Mouse (Mus musculus) liver, embryonic 14.5 days (tissue): Measurements from ENCODE around the gene C1ra. TPM values are rescaled to one million over a fixed set of nuclear protein-coding genes. Genes with fewer than 3 reads are reported as not detected.
A peak's percentile ranks its signal among the peaks of the same experiment; 100 is the strongest.

Experiments used
- ATAC-seq: fragments of 200-750 bp; cut with Nextera tagmentation; 2 replicates; pipeline ENCODE4 v1.8.0; 2017; ENCODE audit warnings: moderate number of reproducible peaks, mild to moderate bottlenecking, moderate library complexity; ENCODE audit not compliant: insufficient read depth
- DNase-seq, 3 experiments: peaks; one replicate each; pipeline ENCODE4 v3.0.0-alpha.2; 2012 to 2013; ENCODE audit warnings: low read depth in 3 of 3, low spot score in 3 of 3
- H3K27ac ChIP-seq: fragments of 300-500 bp; sonication (generic); 2 replicates; pipeline ENCODE4 v1.5.1; 2014; ENCODE audit warnings: moderate library complexity, mild to moderate bottlenecking, control low read depth, inconsistent platforms
- H3K27me3 ChIP-seq: fragments of 300-500 bp; sonication (generic); 2 replicates; pipeline ENCODE4 v1.6.1; 2014; ENCODE audit warnings: mild to moderate bottlenecking, low read length, moderate library complexity; ENCODE audit not compliant: control insufficient read depth, insufficient read depth
- H3K36me3 ChIP-seq: fragments of 300-500 bp; sonication (generic); replicated peaks from 2 replicates; pipeline ENCODE4 v1.6.1; 2014; ENCODE audit warnings: low read depth; ENCODE audit not compliant: control insufficient read depth, insufficient read depth
- H3K4me1 ChIP-seq, 2 experiments: fragments of 200-500 bp in 1 of 2; fragments of 300-500 bp in 1 of 2; sonication (generic) in 1 of 2; replicated peaks; 2 replicates each; pipeline ENCODE4 v1.6.1; 2012 to 2014; ENCODE audit warnings: antibody characterized with exemption in 1 of 2, inconsistent platforms in 1 of 2, low read length in 1 of 2; ENCODE audit not compliant: control insufficient read depth in 2 of 2, insufficient read depth in 2 of 2
- H3K4me2 ChIP-seq: fragments of 300-500 bp; sonication (generic); 2 replicates; pipeline ENCODE4 v1.6.1; 2014; ENCODE audit warnings: low read depth, mild to moderate bottlenecking, control low read depth, moderate library complexity
- H3K4me3 ChIP-seq, 2 experiments: fragments of 200-500 bp in 1 of 2; fragments of 300-500 bp in 1 of 2; sonication (generic) in 1 of 2; 2 replicates each; pipeline ENCODE4 v1.5.1; 2012 to 2014; ENCODE audit warnings: low read depth in 2 of 2, low read length in 2 of 2, mild to moderate bottlenecking in 2 of 2, control low read depth in 1 of 2, inconsistent platforms in 1 of 2, moderate library complexity in 1 of 2; ENCODE audit not compliant: insufficient read depth in 1 of 2
- H3K9ac ChIP-seq: fragments of 300-500 bp; sonication (generic); replicated peaks from 2 replicates; pipeline ENCODE4 v1.6.1; 2014; ENCODE audit warnings: mild to moderate bottlenecking, control low read depth, moderate library complexity
- H3K9me3 ChIP-seq: fragments of 300-500 bp; sonication (generic); 2 replicates; pipeline ENCODE4 v1.6.1; 2016; ENCODE audit warnings: low read length, mixed read lengths; ENCODE audit not compliant: control insufficient read depth
- CTCF ChIP-seq: IDR thresholded peaks from 2 replicates; pipeline ENCODE4 v1.5.1; 2016; ENCODE audit warnings: antibody characterized with exemption, low read depth, control low read depth
- EP300 ChIP-seq: IDR thresholded peaks from 2 replicates; pipeline ENCODE4 v1.6.1; 2016; ENCODE audit warnings: antibody characterized with exemption, low read depth
- WGBS: fragments of 180-500 bp; shearing (Covaris S2); extraction: QIAGEN DNeasy Blood & Tissue Kit; methylation state at CpG from one replicate; pipeline ENCODE4 v1.1.7; 2014; ENCODE audit not compliant: insufficient replicate concordance; 5-methylcytosine and 5-hydroxymethylcytosine counted together
- polyA plus RNA-seq, 2 experiments: library from polyadenylated mRNA; depleted of rRNA in 1 of 2; stranded (reverse) in 1 of 2; unstranded in 1 of 2; fragments of >200 nt; fragmentation: Nextera tagmentation in 1 of 2; extraction: Ambion mirVana in 1 of 2; gene quantifications; 2 replicates each; pipeline versions ENCODE4 v1.2.1 to v1.2.3; 2012 to 2014

The C1ra gene
- polyA plus RNA-seq (2012; rRNA removed), result 4.8 and 7.8 TPM in 2 replicates
- polyA plus RNA-seq (2014; fragmentation: Nextera tagmentation; extraction: Ambion mirVana), result 8.6 and 10.7 TPM in 2 replicates

DNA sequence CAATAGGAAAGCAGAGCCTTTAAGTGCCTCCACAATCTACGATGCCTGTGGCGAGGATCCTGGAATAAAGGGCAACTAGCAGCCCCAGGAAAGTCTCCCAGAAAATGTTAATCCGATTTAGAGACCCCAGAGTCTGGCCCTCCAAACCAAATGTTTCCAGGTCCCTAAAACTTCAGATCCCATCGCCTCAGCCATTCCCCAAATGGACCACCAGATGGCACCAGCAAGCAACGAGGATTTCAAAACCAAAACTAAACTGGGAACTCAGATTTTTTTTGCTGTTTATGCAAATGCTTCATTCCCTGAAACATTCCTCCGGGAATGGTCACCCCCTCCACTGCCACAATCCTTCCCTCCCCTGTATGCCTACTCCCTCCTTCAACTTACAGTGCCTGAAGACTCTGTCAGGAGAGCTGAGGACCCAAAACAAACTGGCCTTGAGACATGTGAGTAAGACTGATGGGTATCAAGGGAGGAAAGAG lies at the start of gene C1ra:
Gene C1ra (plus strand): TSS at position 51 of the 482 bp plus-strand sequence.
- no peak for TF ChIP-seq EP300
- TF ChIP-seq CTCF, result peak; percentile 75
- 0 out of 4 replicates have a peak, but pooled peaks cover 0 to 1% of the 10 kb centered on the region in 2 experiments for H3K4me1 ChIP-seq
- H3K4me2 ChIP-seq, result peak within 1 kb of the TSS; percentile 38
- ATAC-seq, result no peak
- H3K9ac ChIP-seq, result no peak within 1 kb of the TSS
- no peak within 1 kb of the TSS for H3K27ac ChIP-seq
- no peaks in the 10 kb centered on the region for H3K36me3 ChIP-seq
- H3K27me3 ChIP-seq, result no peaks in the 10 kb centered on the region
- 4% methylated on average over 6 of the region's 6 CpGs for WGBS
- H3K4me3 ChIP-seq, result peak within 1 kb of the TSS in 1 of 2 experiments; percentile 54; a peak in 2 of 4 replicates
- DNase-seq, result no peak
- H3K9me3 ChIP-seq, result no peaks in the 10 kb centered on the region

DNA sequence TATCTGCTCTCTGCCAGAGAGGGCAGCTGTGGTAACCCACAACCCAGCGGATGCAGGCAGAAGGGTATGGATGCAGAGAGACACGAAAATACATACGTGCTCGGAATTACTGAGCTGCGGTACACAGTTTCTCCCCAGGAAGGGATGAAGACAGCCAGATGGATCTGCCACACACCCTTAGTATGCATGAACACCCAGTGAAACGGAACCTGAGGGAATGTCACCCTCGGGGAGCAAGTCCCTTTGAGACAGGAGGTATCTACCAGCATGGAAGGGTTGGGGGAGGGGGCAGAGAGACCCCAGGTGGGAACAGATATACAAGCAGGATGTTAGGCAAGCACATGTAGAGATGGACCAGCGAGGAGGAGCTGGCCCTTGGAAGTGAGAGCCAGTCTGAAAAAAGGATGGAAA lies 48.3 kb upstream of the C1ra start:
- ATAC-seq (no peak), DNase-seq (no peak)
- TF ChIP-seq CTCF, result no peak
- no peak for TF ChIP-seq EP300
- no peaks in the 10 kb centered on the region; the same call in 1 of the 2 replicates for H3K27me3 ChIP-seq
- no peaks in the 10 kb centered on the region for H3K36me3 ChIP-seq
- H3K9me3 ChIP-seq, result no peaks in the 10 kb centered on the region
- 8% methylated on average over 8 of the region's 8 CpGs for WGBS
- H3K9ac ChIP-seq, result peak overlapping the region; percentile 31; the same call in 1 of the 2 replicates
- H3K4me2 ChIP-seq, result peak overlapping the region; percentile 74
- no peak overlapping the region for H3K27ac ChIP-seq
- peaks cover 0 to 13% of the 10 kb centered on the region in 2 experiments; a peak in 3 of 4 replicates for H3K4me1 ChIP-seq
- H3K4me3 ChIP-seq, result peak overlapping the region; percentile 35 to 54

DNA sequence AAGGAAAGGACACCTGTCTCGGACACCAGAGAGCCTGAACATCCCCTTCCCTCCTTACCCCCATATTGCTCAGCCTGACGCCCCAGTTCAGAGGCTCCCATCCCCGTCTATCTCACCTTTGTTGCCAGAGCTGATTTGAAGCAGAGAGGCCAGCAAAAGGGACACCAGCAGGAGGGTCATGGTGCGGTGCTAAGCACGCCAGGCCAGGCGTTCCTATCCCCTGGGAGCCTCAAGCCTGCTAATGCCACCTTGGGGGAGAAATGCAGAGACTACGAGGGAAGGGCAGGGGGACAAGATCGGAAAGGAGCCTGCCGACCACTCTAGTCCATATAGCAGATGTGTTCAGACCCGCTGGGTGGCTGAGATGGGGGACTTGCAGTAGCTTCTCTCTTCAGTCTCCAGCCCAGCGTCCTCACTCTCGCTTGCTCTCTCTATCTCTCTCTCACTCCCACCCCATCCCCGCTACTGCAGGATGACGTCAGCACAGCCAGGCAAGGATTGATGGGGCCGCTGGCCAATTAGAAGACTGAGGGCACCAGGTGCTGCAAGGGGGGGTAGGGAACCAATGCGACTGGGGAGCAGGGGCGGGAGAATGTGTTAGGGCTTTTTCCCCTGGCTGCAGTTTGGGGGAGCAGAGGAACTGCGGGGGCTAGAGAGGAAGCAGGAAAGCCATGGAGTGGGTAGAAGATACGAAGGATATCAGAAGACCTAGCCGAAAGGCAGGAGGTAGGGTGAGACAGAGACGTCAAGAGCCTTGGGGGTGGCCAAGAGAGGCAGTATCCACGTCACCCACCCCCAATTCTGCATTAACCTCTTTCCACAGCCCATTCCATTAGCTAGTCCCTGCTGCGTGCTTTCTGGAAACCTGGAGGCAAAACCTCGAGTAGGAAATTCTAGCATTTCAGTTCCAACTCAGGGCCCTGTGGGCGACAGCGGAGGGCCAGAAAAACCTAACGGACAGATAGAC lies 47.6 kb upstream of the C1ra start, which contains the start of gene Clstn3:
Gene Clstn3 (minus strand): TSS at position 490 of the 967 bp plus-strand sequence.
- DNase-seq (peak; percentile 75 to 79 (median 78)), ATAC-seq (peak; percentile 95)
- peak within 1 kb of the TSS; percentile 56 for H3K9ac ChIP-seq
- no peaks in the 10 kb centered on the region; the same call in 1 of the 2 replicates for H3K27me3 ChIP-seq
- no peaks in the 10 kb centered on the region for H3K9me3 ChIP-seq
- H3K4me2 ChIP-seq, result peak within 1 kb of the TSS; percentile 74
- TF ChIP-seq EP300, result no peak
- TF ChIP-seq CTCF, result no peak
- WGBS, result 11% methylated on average over 27 of the region's 27 CpGs
- H3K27ac ChIP-seq, result no peak within 1 kb of the TSS
- H3K36me3 ChIP-seq, result no peaks in the 10 kb centered on the region
- peaks cover 0 to 13% of the 10 kb centered on the region in 2 experiments; a peak in 3 of 4 replicates for H3K4me1 ChIP-seq
- peak within 1 kb of the TSS; percentile 35 to 54 for H3K4me3 ChIP-seq

DNA sequence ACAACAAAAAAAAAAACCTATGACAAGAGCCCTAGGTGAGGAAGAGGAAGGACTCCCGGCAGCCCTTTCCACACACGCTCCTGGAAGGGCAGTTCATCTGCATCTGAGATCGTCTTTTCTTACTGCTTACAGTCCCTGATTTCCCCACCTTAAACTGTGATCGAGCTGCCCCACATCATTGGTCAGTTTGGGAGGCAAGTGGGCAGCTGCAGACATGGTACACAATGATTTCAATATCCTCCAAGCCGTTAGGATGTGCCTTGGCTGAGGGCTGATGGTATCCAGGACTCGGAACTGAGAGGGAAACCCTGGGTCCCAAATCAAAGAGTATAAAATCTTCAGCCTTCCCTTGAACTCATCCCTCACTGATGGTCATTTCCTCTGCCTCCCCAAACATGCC lies 46.9 kb upstream of the C1ra start:
- DNase-seq, result no peak
- TF ChIP-seq CTCF (no peak), EP300 (no peak)
- Histone ChIP-seq H3K4me2 (peak overlapping the region; percentile 74), H3K9ac (no peak overlapping the region), H3K4me1 (peaks cover 0 to 13% of the 10 kb centered on the region in 2 experiments; a peak in 3 of 4 replicates), H3K27me3 (no peaks in the 10 kb centered on the region; the same call in 1 of the 2 replicates), H3K4me3 (no peak overlapping the region), H3K27ac (no peak overlapping the region), H3K36me3 (no peaks in the 10 kb centered on the region), H3K9me3 (no peaks in the 10 kb centered on the region)
- ATAC-seq, result no peak
- 47% methylated on average over 6 of the region's 6 CpGs for WGBS
